Mouse (Mus musculus): ENCODE results near the gene Hist1h1t. TPM values are rescaled to one million over a fixed set of nuclear protein-coding genes. Genes with fewer than 3 reads are reported as not detected.

Hist1h1t gene
- polyA plus RNA-seq, 1 experiment from 2014 or later = not detected

DNA sequence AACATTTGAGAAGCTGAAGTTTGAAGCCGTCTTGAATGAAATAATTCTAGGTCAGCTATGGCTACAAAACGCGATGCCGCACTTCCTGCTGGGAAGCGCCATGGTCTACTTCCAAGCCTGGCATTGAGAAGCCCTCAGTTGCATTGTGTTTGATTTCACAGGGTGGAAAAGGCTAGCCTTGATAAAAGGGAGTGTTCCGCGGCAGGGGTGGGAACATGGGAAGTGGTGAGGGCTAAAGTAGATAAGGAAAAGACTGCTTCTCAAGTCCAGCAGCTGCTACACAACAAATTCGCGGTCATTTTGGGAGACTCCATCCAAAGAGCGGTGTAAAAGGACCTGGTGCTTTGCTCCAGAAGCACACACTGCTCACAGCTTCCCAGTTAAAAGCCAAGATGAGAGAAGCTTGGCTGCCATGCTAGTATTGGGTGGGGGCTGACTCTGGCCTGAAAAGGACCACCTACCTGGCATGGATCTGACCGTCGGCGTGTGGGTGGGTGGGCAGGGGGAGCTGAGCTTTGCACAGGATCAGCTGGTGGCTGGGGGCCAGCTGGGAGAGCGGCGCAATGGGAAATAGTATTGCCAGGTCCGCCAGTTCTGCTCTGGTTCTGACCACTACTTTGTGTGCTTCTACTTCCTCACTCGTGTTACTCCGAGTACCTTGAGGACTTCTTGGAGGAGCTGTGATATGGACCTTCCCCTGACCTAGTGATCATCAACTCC lies 33.0 kb downstream of the Hist1h1t start:
- ATAC-seq (ENCODE audit: low FRiP score, low TSS enrichment) = no peak
- no peak overlapping the region for H3K27ac ChIP-seq (ENCODE audit: low read length)
- H3K4me1 ChIP-seq (ENCODE audit: insufficient read depth, low read length) = peaks cover 3% of the 10 kb centered on the region; the same call in 1 of the 2 replicates

DNA sequence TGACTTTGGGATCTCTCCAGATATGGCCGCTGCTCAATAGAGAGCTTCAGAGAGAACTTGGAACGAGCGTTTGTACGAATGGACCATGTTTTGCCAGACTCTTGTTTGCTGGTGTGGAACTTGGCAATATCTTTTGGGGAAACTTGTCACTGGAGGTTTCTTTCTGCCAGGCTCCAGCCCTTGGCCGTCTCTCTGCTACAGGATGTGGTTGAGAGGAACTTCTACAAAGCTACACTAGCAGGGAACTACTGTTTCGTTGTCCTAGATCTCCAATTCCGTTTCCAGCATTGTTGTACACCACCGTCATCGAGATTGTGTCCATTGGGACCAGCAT lies 33.5 kb downstream of the Hist1h1t start:
- no peak overlapping the region for H3K27ac ChIP-seq (ENCODE audit: low read length)
- WGBS = 94% methylated on average over 9 of the region's 9 CpGs
- H3K4me1 ChIP-seq (ENCODE audit: insufficient read depth, low read length) = peaks cover 3% of the 10 kb centered on the region; the same call in 1 of the 2 replicates
- H3K27me3 ChIP-seq (ENCODE audit: insufficient read depth, low read length) = no peaks in the 10 kb centered on the region
- no peaks in the 10 kb centered on the region for H3K9me3 ChIP-seq (ENCODE audit: low read length)
- H3K4me2 ChIP-seq (replicated peaks; ENCODE audit: low read depth, low read length) = no peak overlapping the region
- ATAC-seq (ENCODE audit: low FRiP score, low TSS enrichment) = no peak
- H3K4me3 ChIP-seq (ENCODE audit: low read length) = no peak overlapping the region
- no peaks in the 10 kb centered on the region for H3K36me3 ChIP-seq (ENCODE audit: insufficient read depth, low read length)
- H3K9ac ChIP-seq (replicated peaks; ENCODE audit: low read length) = no peak overlapping the region

More for the DNA sequence above, 33.0 kb downstream of the Hist1h1t start:
- Histone ChIP-seq H3K9ac (replicated peaks; ENCODE audit: low read length) (no peak overlapping the region), H3K4me2 (replicated peaks; ENCODE audit: low read depth, low read length) (no peak overlapping the region), H3K27me3 (ENCODE audit: insufficient read depth, low read length) (no peaks in the 10 kb centered on the region), H3K36me3 (ENCODE audit: insufficient read depth, low read length) (no peaks in the 10 kb centered on the region), H3K9me3 (ENCODE audit: low read length) (no peaks in the 10 kb centered on the region), H3K4me3 (ENCODE audit: low read length) (no peak overlapping the region)
- WGBS = 92% methylated on average over 18 of the region's 18 CpGs

- Histone ChIP-seq H3K36me3 (ENCODE audit: insufficient read depth, low read length) (no peaks in the 10 kb centered on the region), H3K4me3 (ENCODE audit: low read length) (no peak overlapping the region), H3K27ac (ENCODE audit: low read length) (no peak overlapping the region), H3K4me2 (replicated peaks; ENCODE audit: low read depth, low read length) (no peak overlapping the region), H3K4me1 (ENCODE audit: insufficient read depth, low read length) (peaks cover 3% of the 10 kb centered on the region; the same call in 1 of the 2 replicates), H3K9me3 (ENCODE audit: low read length) (no peaks in the 10 kb centered on the region), H3K27me3 (ENCODE audit: insufficient read depth, low read length) (no peaks in the 10 kb centered on the region), H3K9ac (replicated peaks; ENCODE audit: low read length) (no peak overlapping the region)
- no peak for ATAC-seq (ENCODE audit: low FRiP score, low TSS enrichment)
- 93% methylated on average over 5 of the region's 5 CpGs for WGBS
These were observed 34.1 kb downstream of the Hist1h1t start for GRCm38 (mm10) chr13:23729706-23730105.

DNA sequence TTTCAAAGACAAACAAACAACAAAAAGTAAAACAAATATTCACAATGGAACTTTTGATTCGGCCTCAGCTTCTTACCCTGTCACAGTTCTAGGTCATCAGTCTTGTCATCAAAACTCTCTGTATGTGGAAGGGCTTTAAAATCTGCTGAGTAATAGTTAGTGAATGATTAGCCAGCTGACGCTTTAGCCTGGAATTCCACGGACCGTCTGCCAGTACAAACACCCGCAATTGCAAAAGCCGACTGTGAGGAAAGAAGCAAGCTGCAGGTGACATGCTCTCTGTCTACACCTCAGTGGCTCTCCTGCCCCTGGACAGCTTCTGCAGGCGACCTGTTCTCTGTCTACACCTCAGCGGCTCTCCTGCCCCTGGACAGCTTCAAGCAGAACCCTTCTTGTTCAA lies 34.9 kb downstream of the Hist1h1t start:
- H3K27me3 ChIP-seq (ENCODE audit: insufficient read depth, low read length) = no peaks in the 10 kb centered on the region
- no peak overlapping the region for H3K4me3 ChIP-seq (ENCODE audit: low read length)
- no peak overlapping the region for H3K9ac ChIP-seq (replicated peaks; ENCODE audit: low read length)
- peak; percentile 81 for ATAC-seq (ENCODE audit: low FRiP score, low TSS enrichment)
- WGBS = 20% methylated on average over 8 of the region's 8 CpGs
- no peaks in the 10 kb centered on the region for H3K36me3 ChIP-seq (ENCODE audit: insufficient read depth, low read length)
- peaks cover 3% of the 10 kb centered on the region; the same call in 1 of the 2 replicates for H3K4me1 ChIP-seq (ENCODE audit: insufficient read depth, low read length)
- H3K4me2 ChIP-seq (replicated peaks; ENCODE audit: low read depth, low read length) = peak overlapping the region; percentile 6; the same call in 1 of the 2 replicates
- no peaks in the 10 kb centered on the region for H3K9me3 ChIP-seq (ENCODE audit: low read length)
- H3K27ac ChIP-seq (ENCODE audit: low read length) = 0 out of 2 replicates have a peak overlapping the region, but pooled peaks have one; percentile 32

DNA sequence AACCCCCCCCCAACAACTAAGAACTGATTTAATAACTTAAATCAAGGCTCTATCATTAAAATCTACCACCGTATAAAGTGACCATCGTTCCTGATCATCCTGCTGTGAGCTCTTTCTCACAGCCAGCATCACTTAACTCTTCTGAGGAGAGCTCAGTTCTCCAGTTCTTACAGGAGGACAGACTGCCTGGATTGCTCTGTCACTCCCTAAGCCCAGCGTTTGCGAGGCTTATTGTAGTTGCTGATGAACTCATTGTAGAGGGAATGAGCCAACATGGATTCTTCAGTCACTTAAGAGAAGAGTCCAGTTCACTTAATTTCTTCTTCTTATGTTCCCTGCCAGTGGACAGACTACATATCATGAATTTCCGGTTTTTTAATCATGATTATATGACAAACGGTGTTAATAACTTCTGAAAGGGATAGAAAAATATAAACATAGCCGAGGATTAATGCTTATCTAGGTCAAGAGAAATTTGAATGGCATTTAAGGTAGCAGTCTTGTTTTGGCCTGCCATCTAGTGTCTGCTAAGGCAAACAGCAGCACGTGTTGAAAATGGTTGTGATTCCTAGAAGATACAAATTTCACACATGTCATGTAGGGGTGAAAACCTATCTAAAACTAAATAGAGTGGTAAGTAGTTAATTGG lies 36.7 kb downstream of the Hist1h1t start:
- WGBS = 24% methylated on average over 8 of the region's 8 CpGs
- H3K27ac ChIP-seq (ENCODE audit: low read length) = no peak overlapping the region
- no peaks in the 10 kb centered on the region for H3K9me3 ChIP-seq (ENCODE audit: low read length)
- H3K9ac ChIP-seq (replicated peaks; ENCODE audit: low read length) = no peak overlapping the region
- H3K36me3 ChIP-seq (ENCODE audit: insufficient read depth, low read length) = no peaks in the 10 kb centered on the region
- peaks cover 3% of the 10 kb centered on the region; the same call in 1 of the 2 replicates for H3K4me1 ChIP-seq (ENCODE audit: insufficient read depth, low read length)
- H3K4me3 ChIP-seq (ENCODE audit: low read length) = no peak overlapping the region
- ATAC-seq (ENCODE audit: low FRiP score, low TSS enrichment) = no peak
- no peak overlapping the region for H3K4me2 ChIP-seq (replicated peaks; ENCODE audit: low read depth, low read length)
- H3K27me3 ChIP-seq (ENCODE audit: insufficient read depth, low read length) = no peaks in the 10 kb centered on the region

DNA sequence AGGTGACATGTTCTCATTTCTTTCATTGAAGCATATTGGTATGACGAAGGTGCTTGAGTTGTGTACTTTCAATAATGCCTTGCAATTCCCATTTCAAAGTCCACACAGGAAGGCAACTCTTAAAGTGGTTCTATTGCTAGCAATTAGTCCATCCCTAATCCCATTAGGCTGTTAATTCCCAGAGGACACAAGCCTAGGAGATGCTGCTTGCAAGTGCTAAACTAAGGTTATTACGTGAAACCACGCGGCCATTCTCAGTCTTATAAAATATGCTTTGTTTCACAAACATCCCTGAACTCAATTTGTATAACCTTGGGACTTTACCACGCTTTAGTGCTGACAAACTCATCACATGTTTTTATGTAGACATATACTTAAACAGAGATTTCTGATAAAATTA lies 41.5 kb downstream of the Hist1h1t start:
- Histone ChIP-seq H3K9ac (replicated peaks; ENCODE audit: low read length) (0 out of 2 replicates have a peak overlapping the region, but pooled peaks have one; percentile 11), H3K27ac (ENCODE audit: low read length) (no peak overlapping the region), H3K4me3 (ENCODE audit: low read length) (no peak overlapping the region), H3K4me1 (ENCODE audit: insufficient read depth, low read length) (peaks cover 13% of the 10 kb centered on the region), H3K9me3 (ENCODE audit: low read length) (no peaks in the 10 kb centered on the region), H3K36me3 (ENCODE audit: insufficient read depth, low read length) (no peaks in the 10 kb centered on the region), H3K4me2 (replicated peaks; ENCODE audit: low read depth, low read length) (no peak overlapping the region), H3K27me3 (ENCODE audit: insufficient read depth, low read length) (no peaks in the 10 kb centered on the region)
- no peak for ATAC-seq (ENCODE audit: low FRiP score, low TSS enrichment)
- WGBS = 77% methylated on average over 5 of the region's 5 CpGs

GRCm38 (mm10) chr13:23738041-23738440 lies 42.4 kb downstream of the Hist1h1t start:
- WGBS = 29% methylated on average over 4 of the region's 4 CpGs
- Histone ChIP-seq H3K27ac (ENCODE audit: low read length) (peak overlapping the region; percentile 99), H3K9ac (replicated peaks; ENCODE audit: low read length) (peak overlapping the region; percentile 82), H3K9me3 (ENCODE audit: low read length) (no peaks in the 10 kb centered on the region), H3K36me3 (ENCODE audit: insufficient read depth, low read length) (no peaks in the 10 kb centered on the region), H3K4me2 (replicated peaks; ENCODE audit: low read depth, low read length) (peak overlapping the region; percentile 84), H3K4me3 (ENCODE audit: low read length) (peak overlapping the region; percentile 58), H3K4me1 (ENCODE audit: insufficient read depth, low read length) (peaks cover 13% of the 10 kb centered on the region), H3K27me3 (ENCODE audit: insufficient read depth, low read length) (no peaks in the 10 kb centered on the region)
- no peak for ATAC-seq (ENCODE audit: low FRiP score, low TSS enrichment)

- Histone ChIP-seq H3K9me3 (ENCODE audit: low read length) (no peaks in the 10 kb centered on the region), H3K4me2 (replicated peaks; ENCODE audit: low read depth, low read length) (peak within 1 kb of the TSS; percentile 84), H3K27me3 (ENCODE audit: insufficient read depth, low read length) (no peaks in the 10 kb centered on the region), H3K4me3 (ENCODE audit: low read length) (peak within 1 kb of the TSS; percentile 58), H3K36me3 (ENCODE audit: insufficient read depth, low read length) (no peaks in the 10 kb centered on the region), H3K9ac (replicated peaks; ENCODE audit: low read length) (peak within 1 kb of the TSS; percentile 82), H3K27ac (ENCODE audit: low read length) (peak within 1 kb of the TSS; percentile 99), H3K4me1 (ENCODE audit: insufficient read depth, low read length) (peaks cover 13% of the 10 kb centered on the region)
- peak; percentile 95 for ATAC-seq (ENCODE audit: low FRiP score, low TSS enrichment)
- under 1% methylated on average over 32 of the region's 38 CpGs for WGBS
These were observed 43.1 kb downstream of the Hist1h1t start, which contains the start of gene Hist1h1c for GRCm38 (mm10) chr13:23738677-23739068. Hist1h1c (plus strand) TSS chr13:23738808.

DNA sequence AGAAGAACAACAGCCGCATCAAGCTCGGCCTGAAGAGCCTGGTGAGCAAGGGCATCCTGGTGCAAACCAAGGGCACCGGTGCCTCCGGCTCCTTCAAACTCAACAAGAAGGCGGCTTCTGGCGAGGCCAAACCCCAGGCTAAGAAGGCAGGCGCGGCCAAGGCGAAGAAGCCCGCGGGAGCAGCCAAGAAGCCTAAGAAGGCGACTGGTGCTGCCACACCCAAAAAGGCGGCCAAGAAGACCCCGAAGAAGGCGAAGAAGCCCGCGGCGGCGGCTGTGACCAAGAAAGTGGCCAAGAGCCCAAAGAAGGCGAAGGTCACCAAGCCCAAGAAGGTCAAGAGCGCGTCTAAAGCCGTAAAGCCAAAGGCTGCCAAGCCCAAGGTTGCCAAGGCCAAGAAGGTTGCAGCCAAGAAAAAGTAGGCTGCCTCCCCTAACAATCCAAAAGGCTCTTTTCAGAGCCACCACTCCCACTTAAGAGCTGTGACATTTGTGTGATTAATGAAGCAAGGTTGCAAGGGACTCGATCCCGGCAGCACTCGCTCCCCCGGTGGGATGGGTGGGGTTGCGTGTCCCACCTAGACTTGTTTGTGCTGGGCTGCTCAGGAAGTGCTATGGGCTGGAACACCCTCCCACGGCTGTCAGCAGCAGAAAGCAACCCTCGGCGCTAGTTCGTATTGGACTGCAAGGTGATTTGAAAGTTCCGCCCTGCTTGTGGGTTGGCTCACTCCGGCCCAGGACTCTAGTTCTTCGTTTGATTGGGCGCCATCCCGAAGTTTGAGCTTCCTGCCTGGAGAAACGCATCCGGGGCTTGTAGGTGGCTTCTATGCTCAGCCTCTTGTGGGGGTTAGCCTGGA lies 43.7 kb downstream of the Hist1h1t start:
- under 1% methylated on average over 39 of the region's 39 CpGs for WGBS

More for the DNA sequence above, 43.7 kb downstream of the Hist1h1t start:
- H3K9me3 ChIP-seq (ENCODE audit: low read length) = no peaks in the 10 kb centered on the region
- H3K4me2 ChIP-seq (replicated peaks; ENCODE audit: low read depth, low read length) = peak overlapping the region; percentile 84
- ATAC-seq (ENCODE audit: low FRiP score, low TSS enrichment) = peak; percentile 95
- peak overlapping the region; percentile 99 for H3K27ac ChIP-seq (ENCODE audit: low read length)
- no peaks in the 10 kb centered on the region for H3K36me3 ChIP-seq (ENCODE audit: insufficient read depth, low read length)
- H3K9ac ChIP-seq (replicated peaks; ENCODE audit: low read length) = peak overlapping the region; percentile 82
- peaks cover 14% of the 10 kb centered on the region for H3K4me1 ChIP-seq (ENCODE audit: insufficient read depth, low read length)
- no peaks in the 10 kb centered on the region for H3K27me3 ChIP-seq (ENCODE audit: insufficient read depth, low read length)
- H3K4me3 ChIP-seq (ENCODE audit: low read length) = peak overlapping the region; percentile 58

All from kidney, embryonic 16.5 days (tissue).